Mouse (Mus musculus): ENCODE measurements at regions not wholly inside any gene's neighbourhood (a gene's known extent, or its start where the extent isn't known, plus 50 kb on each side); places are given as distances from the start of the nearest gene placed in this dataset.

GRCm38 (mm10) chr16:57823329-57823728 lies 68.8 kb upstream of the Col8a1 start:
- DNase-seq (ENCODE audit: low spot score in 2 of 2) = no peak

GRCm38 (mm10) chr16:57845416-57845815 lies 90.9 kb upstream of the Col8a1 start:
- no peak for DNase-seq (ENCODE audit: low spot score in 2 of 2)

- no peak for DNase-seq (ENCODE audit: low spot score in 2 of 2)
Measured at GRCm38 (mm10) chr16:57846386-57846785, 91.8 kb upstream of the Col8a1 start.

GRCm38 (mm10) chr16:57851854-57852253 lies 97.3 kb upstream of the Col8a1 start:
- DNase-seq (ENCODE audit: low spot score in 2 of 2) = no peak

GRCm38 (mm10) chr16:57852838-57853460 lies 98.4 kb upstream of the Col8a1 start:
- no peak for DNase-seq (ENCODE audit: low spot score in 2 of 2)

- no peak for DNase-seq (ENCODE audit: low spot score in 2 of 2)
Measured at GRCm38 (mm10) chr16:57853751-57854150, 99.2 kb upstream of the Col8a1 start.

- no peak for DNase-seq (ENCODE audit: low spot score in 2 of 2)
Measured at GRCm38 (mm10) chr16:57857071-57857470, 102.5 kb upstream of the Col8a1 start.

- no peak for DNase-seq (ENCODE audit: low spot score in 2 of 2)
Measured at GRCm38 (mm10) chr16:57858151-57858764, 103.7 kb upstream of the Col8a1 start.

- no peak for DNase-seq (ENCODE audit: low spot score in 2 of 2)
Measured at GRCm38 (mm10) chr16:57858765-57859201, 104.2 kb upstream of the Col8a1 start.

GRCm38 (mm10) chr16:57863206-57863860 lies 108.8 kb upstream of the Col8a1 start:
- no peak for DNase-seq (ENCODE audit: low spot score in 2 of 2)

- no peak for DNase-seq (ENCODE audit: low spot score in 2 of 2)
Measured at GRCm38 (mm10) chr16:57876857-57877256, 122.3 kb upstream of the Col8a1 start.

- no peak for DNase-seq (ENCODE audit: low spot score in 2 of 2)
Measured at GRCm38 (mm10) chr16:57881575-57882094, 127.1 kb upstream of the Col8a1 start.

- DNase-seq (ENCODE audit: low spot score in 2 of 2) = no peak
Measured at GRCm38 (mm10) chr16:57888138-57888537, 133.6 kb upstream of the Col8a1 start.

GRCm38 (mm10) chr16:57888553-57888952 lies 134.0 kb upstream of the Col8a1 start:
- DNase-seq (ENCODE audit: low spot score in 2 of 2) = no peak

- no peak for DNase-seq (ENCODE audit: low spot score in 2 of 2)
Measured at GRCm38 (mm10) chr16:57890135-57890534, 135.6 kb upstream of the Col8a1 start.

GRCm38 (mm10) chr16:57893111-57893510 lies 138.6 kb upstream of the Col8a1 start:
- DNase-seq (ENCODE audit: low spot score in 2 of 2) = no peak

GRCm38 (mm10) chr16:57893698-57894352 lies 139.3 kb upstream of the Col8a1 start:
- no peak for DNase-seq (ENCODE audit: low spot score in 2 of 2)

GRCm38 (mm10) chr16:57901006-57901405 lies 146.5 kb upstream of the Col8a1 start:
- DNase-seq (ENCODE audit: low spot score in 2 of 2) = no peak

- DNase-seq (ENCODE audit: low spot score in 2 of 2) = no peak
Measured at GRCm38 (mm10) chr16:57902498-57902897, 148.0 kb upstream of the Col8a1 start.

GRCm38 (mm10) chr16:57912001-57912400 lies 157.5 kb upstream of the Col8a1 start:
- DNase-seq (ENCODE audit: low spot score in 2 of 2) = no peak

- no peak for DNase-seq (ENCODE audit: low spot score in 2 of 2)
Measured at GRCm38 (mm10) chr16:57914506-57914905, 160.0 kb upstream of the Col8a1 start.

- no peak for DNase-seq (ENCODE audit: low spot score in 2 of 2)
Measured at GRCm38 (mm10) chr16:57915451-57915850, 160.9 kb upstream of the Col8a1 start.

Measured in frontal cortex, postnatal 25 days (tissue).